Mouse (Mus musculus) pancreas, adult 10 weeks (tissue): ENCODE measurements around the gene Rps27rt. TPM values are rescaled to one million over a fixed set of nuclear protein-coding genes. Genes with fewer than 3 reads are reported as not detected.

ENCODE experiments used
- polyA plus RNA-seq: library from polyadenylated mRNA; stranded (reverse); fragments of 350-450 nt; fragmentation: Illumina TruSeq; extraction: RNeasy Lipid Tissue Mini Kit (QIAGEN cat#74804); gene quantifications from one replicate; pipeline ENCODE4 v1.2.3, GENCODE M21; 2015; ENCODE audit warnings: low read depth, low replicate concordance; ENCODE audit not compliant: insufficient read depth

The Rps27rt gene
- polyA plus RNA-seq, result 46.4 TPM

DNA sequence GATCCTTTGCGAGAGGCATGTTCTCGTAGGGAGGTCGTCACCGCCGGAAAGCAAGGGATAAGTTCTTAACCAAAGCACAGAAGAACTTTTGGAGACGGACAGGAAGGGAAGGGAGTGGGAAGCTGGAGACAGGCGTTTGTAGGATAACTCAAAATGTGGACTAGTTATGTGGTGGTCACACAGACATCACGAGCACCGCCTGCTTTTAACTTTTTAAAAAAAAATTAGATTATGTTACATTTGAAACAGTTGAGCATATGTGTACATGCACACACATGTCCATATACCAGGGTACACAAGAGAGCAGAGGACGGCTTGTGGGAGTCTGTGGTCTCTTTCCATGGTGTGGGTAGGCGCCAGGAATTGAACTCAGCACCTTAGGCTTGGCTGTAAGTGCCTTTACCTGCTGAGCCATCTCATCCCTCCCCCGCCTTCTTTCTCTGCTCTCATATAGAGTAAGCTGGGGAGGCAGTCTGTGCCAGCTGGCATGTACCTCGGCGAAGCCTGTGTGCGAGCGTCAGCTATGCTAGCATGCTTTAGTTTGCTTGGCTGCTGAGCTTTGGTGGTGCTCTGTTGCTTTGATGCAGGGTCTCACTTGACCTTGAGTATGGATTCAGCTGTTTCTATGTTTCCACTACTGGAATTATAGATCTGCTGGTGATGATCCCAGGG, at the start of gene Rps27rt:
TSS of gene Rps27rt (minus strand) at position 51 of the 672 bp plus-strand sequence.

GRCm38 (mm10) chr9:114978281-114979111, 4.0 kb downstream of the Rps27rt start, which contains the start of gene Osbpl10:
Osbpl10 (plus strand) TSS chr9:114978569.

DNA sequence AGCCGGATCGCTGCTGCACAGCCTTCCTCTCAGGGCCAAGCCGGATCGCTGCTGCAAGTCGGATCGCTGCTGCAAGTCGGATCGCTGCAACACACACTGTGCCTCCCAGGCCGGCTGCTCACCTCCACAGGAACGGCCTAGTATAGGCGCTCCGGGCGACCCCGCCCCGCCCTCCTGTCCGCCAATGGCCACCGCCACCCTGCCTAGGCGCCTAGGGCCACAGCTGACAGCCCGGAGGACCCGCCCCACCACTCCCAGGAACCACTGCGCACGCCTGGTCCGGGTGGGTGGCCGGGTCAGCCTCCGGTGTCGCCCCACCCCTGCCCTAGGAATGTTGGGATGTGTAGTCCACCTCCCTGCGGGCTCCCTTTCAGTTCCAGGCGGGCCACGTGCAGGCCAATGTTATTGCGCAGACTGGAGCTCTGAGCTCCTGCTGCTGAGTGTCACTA, 48.8 kb downstream of the Rps27rt start, which contains the start of gene Gpd1l:
TSS of gene Gpd1l (minus strand) at position 265 of the 449 bp plus-strand sequence.

Other genes starting within 250 kb of the Rps27rt start
- 6.4 TPM for gene Cmtm7, start 200.9 kb downstream of the Rps27rt start, polyA plus RNA-seq
- gene Cmtm8, start 138.6 kb downstream of the Rps27rt start, polyA plus RNA-seq, result 8.9 TPM
- 6.7 TPM for gene Gpd1l, start 48.8 kb downstream of the Rps27rt start, polyA plus RNA-seq
- 1.2 TPM for gene Osbpl10, start 4.2 kb downstream of the Rps27rt start, polyA plus RNA-seq